In genomic region chr17:87521622-87522151, GRCm38 (mm10) we compare ENCODE assay signal across 8 mouse cellular contexts.
DNase-seq lines count a peak whose midpoint lies in the region; ATAC-seq and TF ChIP-seq lines count a peak whose summit lies in the region.

No protein-coding gene starts in this region.

- peak overlapping the region; percentile 40 for H3K27ac ChIP-seq in lung, embryonic 14.5 days (ENCODE audit: low read depth)
- H3K27ac ChIP-seq in hindbrain, embryonic 12.5 days = peak overlapping the region; percentile 41; the same call in 1 of the 2 replicates

- TF ChIP-seq CTCF in lung, embryonic 14.5 days (IDR thresholded peaks at IDR 0.05; ENCODE audit: low read depth) = no peak

- H3K36me3 ChIP-seq in lung, embryonic 14.5 days (ENCODE audit: insufficient read depth) = no peaks in the 10 kb centered on the region
- no peaks in the 10 kb centered on the region for H3K36me3 ChIP-seq in hindbrain, embryonic 12.5 days

- no peaks in the 10 kb centered on the region for H3K9me3 ChIP-seq in lung, embryonic 14.5 days (ENCODE audit: low read depth, low read length)
- no peaks in the 10 kb centered on the region for H3K9me3 ChIP-seq in hindbrain, embryonic 12.5 days (replicated peaks)

- no peak overlapping the region for H3K4me2 ChIP-seq in lung, embryonic 14.5 days
- no peak overlapping the region for H3K4me2 ChIP-seq in hindbrain, embryonic 12.5 days (replicated peaks)

- ATAC-seq in lung, embryonic 14.5 days (ENCODE audit: insufficient read depth) = no peak
- ATAC-seq in hindbrain, embryonic 12.5 days (ENCODE audit: low FRiP score) = no peak

- no peak overlapping the region for H3K4me3 ChIP-seq in lung, embryonic 14.5 days (ENCODE audit: low read depth, low read length)
- no peak overlapping the region for H3K4me3 ChIP-seq in hindbrain, embryonic 12.5 days

- peak; percentile 46 to 62 for DNase-seq in adrenal gland, adult (ENCODE audit: inconsistent age in 2 of 2, low spot score in 1 of 2)
- no peak for DNase-seq in adrenal gland, postnatal 4 days (ENCODE audit: low spot score in 2 of 2)
- peak; percentile 28 for DNase-seq in lung, embryonic 14.5 days
- DNase-seq in lung, postnatal 36 days = no peak
- DNase-seq in right cerebral cortex, postnatal 25 days = peak; percentile 44
- DNase-seq in urinary bladder, postnatal 10 days (ENCODE audit: low spot score) = no peak
- no peak for DNase-seq in urinary bladder, postnatal 25 days (ENCODE audit: low spot score)

- no peaks in the 10 kb centered on the region for H3K27me3 ChIP-seq in lung, embryonic 14.5 days (ENCODE audit: insufficient read depth, low read length)
- no peaks in the 10 kb centered on the region for H3K27me3 ChIP-seq in hindbrain, embryonic 12.5 days

- H3K4me1 ChIP-seq in lung, embryonic 14.5 days (ENCODE audit: insufficient read depth) = peaks cover 24% of the 10 kb centered on the region
- H3K4me1 ChIP-seq in hindbrain, embryonic 12.5 days = peaks cover 22% of the 10 kb centered on the region

- 31% methylated on average over 10 of the region's 10 CpGs for WGBS in lung, embryonic 14.5 days
- 29% methylated on average over 10 of the region's 10 CpGs for WGBS in hindbrain, embryonic 12.5 days

- H3K9ac ChIP-seq in lung, embryonic 14.5 days = no peak overlapping the region
- H3K9ac ChIP-seq in hindbrain, embryonic 12.5 days = no peak overlapping the region

Comparison
In these comparisons a context has a peak if more than half of its experiments do, and no peak if none do; other contexts are left out.
1. DNase-seq: peak in adrenal gland, adult (2 of 2), lung, embryonic 14.5 days (single experiment) and right cerebral cortex, postnatal 25 days (single experiment); none in adrenal gland, postnatal 4 days (0 of 2), lung, postnatal 36 days (single experiment), urinary bladder, postnatal 10 days (single experiment) and urinary bladder, postnatal 25 days (single experiment).